Mouse (Mus musculus): ENCODE data around the gene Eya2. TPM values are rescaled to one million over a fixed set of nuclear protein-coding genes. Genes with fewer than 3 reads are reported as not detected.

Eya2 gene
- total and polyA plus RNA-seq, 3 experiments: not detected

DNA sequence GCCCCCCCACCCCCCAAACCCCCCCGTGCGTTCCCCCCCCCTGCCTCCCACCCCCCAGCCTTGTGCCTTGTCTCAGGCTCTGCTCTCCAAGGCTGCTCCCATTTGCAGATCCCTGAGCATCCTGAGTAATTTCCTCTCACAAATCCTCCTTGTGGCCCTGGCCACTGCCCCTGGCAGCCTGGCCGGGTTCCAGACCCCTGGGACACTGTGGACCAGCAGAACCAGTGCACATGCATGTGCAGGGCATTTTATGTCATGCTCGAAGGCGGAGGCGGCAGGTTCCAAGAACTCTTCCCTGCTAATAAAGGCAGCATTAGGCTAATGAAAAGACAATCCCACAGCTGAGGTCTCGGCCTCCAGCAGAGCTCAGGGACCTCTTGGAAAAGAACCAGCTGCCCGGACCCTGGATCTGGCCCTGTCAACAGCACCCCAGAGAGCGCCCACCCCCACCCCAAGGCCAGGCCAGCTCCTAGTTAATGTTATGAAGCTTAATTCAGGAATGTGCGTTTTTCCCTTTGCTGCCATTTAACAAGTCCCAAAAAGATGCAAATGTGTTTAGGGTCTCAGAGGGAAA lies 174.6 kb downstream of the Eya2 start:
- Histone ChIP-seq H3K36me3 (replicated peaks) (no peaks in the 10 kb centered on the region), H3K4me3 (ENCODE audit: low read depth, low read length) (no peak overlapping the region), H3K4me1 (ENCODE audit: insufficient read depth, low read depth, low read length) (no peaks in the 10 kb centered on the region), H3K27me3 (ENCODE audit: insufficient read depth, low read length) (peaks cover 6% of the 10 kb centered on the region; the same call in 1 of the 2 replicates), H3K9me3 (replicated peaks) (no peaks in the 10 kb centered on the region)
- TF ChIP-seq GATA1 (IDR thresholded peaks at IDR 0.05; ENCODE audit: borderline replicate concordance, low read length): no peak
- no peak for TF ChIP-seq GATA2 (IDR thresholded peaks at IDR 0.05; ENCODE audit: borderline replicate concordance, low read depth, low read length)
- no peak for TF ChIP-seq TAL1 (conservative IDR thresholded peaks at IDR 0.05; ENCODE audit: low read depth, low read length)
- TF ChIP-seq CTCF (IDR thresholded peaks at IDR 0.05; ENCODE audit: low read depth, low read length): no peak
- TF ChIP-seq POLR2AphosphoS5 (IDR thresholded peaks at IDR 0.05; ENCODE audit: insufficient replicate concordance, low read depth, low read length): no peak
- ATAC-seq (ENCODE audit: extremely low read depth, insufficient number of reproducible peaks, low FRiP score, poor library complexity, severe bottlenecking) (no peak), DNase-seq (ENCODE audit: low spot score) (no peak)

DNA sequence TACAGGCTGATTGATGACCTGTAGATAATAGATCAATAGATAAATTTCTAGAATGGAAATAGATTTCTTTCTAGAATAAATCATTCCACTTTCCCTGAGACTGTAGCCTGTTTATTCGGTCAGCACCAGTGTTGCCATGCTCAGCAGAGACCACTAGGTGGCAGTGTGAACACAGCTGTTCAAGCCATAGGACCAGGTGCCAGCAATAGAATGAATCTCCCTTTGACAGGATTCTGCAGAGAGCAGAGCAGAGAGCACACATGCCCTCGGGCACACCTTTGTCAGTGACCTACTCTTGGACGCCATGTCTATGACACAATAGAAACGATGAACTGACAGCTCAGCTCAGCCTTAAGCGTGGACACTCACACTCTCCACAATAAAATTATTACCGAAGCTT lies 184.1 kb downstream of the Eya2 start:
- H3K27me3 ChIP-seq (ENCODE audit: insufficient read depth, low read length): no peaks in the 10 kb centered on the region
- H3K4me3 ChIP-seq (ENCODE audit: low read depth, low read length): no peak overlapping the region
- H3K9me3 ChIP-seq (replicated peaks): no peaks in the 10 kb centered on the region
- ATAC-seq (ENCODE audit: extremely low read depth, insufficient number of reproducible peaks, low FRiP score, poor library complexity, severe bottlenecking) (peak; percentile 43; the same call in 1 of the 2 replicates), DNase-seq (ENCODE audit: low spot score) (peak; percentile 78)
- peaks cover 11% of the 10 kb centered on the region; the same call in 1 of the 2 replicates for H3K4me1 ChIP-seq (ENCODE audit: insufficient read depth, low read depth, low read length)
- H3K36me3 ChIP-seq (replicated peaks): peaks cover 35% of the 10 kb centered on the region
- TF ChIP-seq CTCF (IDR thresholded peaks at IDR 0.05; ENCODE audit: low read depth, low read length) (peak; percentile 96), GATA1 (IDR thresholded peaks at IDR 0.05; ENCODE audit: borderline replicate concordance, low read length) (no peak)

DNA sequence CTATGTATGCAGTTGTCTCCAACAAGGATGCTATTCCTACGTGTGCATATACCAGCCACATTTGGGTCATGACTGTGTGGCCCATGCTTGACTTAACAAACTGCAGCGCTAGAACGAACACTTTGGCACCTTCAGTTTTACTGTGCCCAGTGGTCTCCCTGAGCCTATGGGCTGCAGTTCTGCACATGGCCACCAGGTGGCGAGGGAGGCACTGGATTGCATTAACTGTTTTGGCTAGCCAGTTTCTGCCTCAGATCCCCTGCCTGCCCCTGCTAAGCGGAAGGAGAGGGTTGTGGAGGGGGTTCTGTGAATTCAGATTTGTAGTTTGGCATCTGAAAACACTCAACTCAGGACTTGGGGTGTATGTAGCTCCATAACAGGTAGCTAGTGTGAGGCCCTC lies 187.5 kb downstream of the Eya2 start:
- no peak overlapping the region for H3K4me3 ChIP-seq (ENCODE audit: low read depth, low read length)
- peaks cover 14% of the 10 kb centered on the region; the same call in 1 of the 2 replicates for H3K4me1 ChIP-seq (ENCODE audit: insufficient read depth, low read depth, low read length)
- ATAC-seq (ENCODE audit: extremely low read depth, insufficient number of reproducible peaks, low FRiP score, poor library complexity, severe bottlenecking) (peak; percentile 46; the same call in 1 of the 2 replicates), DNase-seq (ENCODE audit: low spot score) (peak; percentile 72)
- no peaks in the 10 kb centered on the region for H3K27me3 ChIP-seq (ENCODE audit: insufficient read depth, low read length)
- peaks cover 69% of the 10 kb centered on the region for H3K36me3 ChIP-seq (replicated peaks)
- TF ChIP-seq CTCF (IDR thresholded peaks at IDR 0.05; ENCODE audit: low read depth, low read length): peak; percentile 99
- TF ChIP-seq POLR2AphosphoS5 (IDR thresholded peaks at IDR 0.05; ENCODE audit: insufficient replicate concordance, low read depth, low read length): no peak
- no peak for TF ChIP-seq GATA2 (IDR thresholded peaks at IDR 0.05; ENCODE audit: borderline replicate concordance, low read depth, low read length)
- H3K9me3 ChIP-seq (replicated peaks): no peaks in the 10 kb centered on the region

DNA sequence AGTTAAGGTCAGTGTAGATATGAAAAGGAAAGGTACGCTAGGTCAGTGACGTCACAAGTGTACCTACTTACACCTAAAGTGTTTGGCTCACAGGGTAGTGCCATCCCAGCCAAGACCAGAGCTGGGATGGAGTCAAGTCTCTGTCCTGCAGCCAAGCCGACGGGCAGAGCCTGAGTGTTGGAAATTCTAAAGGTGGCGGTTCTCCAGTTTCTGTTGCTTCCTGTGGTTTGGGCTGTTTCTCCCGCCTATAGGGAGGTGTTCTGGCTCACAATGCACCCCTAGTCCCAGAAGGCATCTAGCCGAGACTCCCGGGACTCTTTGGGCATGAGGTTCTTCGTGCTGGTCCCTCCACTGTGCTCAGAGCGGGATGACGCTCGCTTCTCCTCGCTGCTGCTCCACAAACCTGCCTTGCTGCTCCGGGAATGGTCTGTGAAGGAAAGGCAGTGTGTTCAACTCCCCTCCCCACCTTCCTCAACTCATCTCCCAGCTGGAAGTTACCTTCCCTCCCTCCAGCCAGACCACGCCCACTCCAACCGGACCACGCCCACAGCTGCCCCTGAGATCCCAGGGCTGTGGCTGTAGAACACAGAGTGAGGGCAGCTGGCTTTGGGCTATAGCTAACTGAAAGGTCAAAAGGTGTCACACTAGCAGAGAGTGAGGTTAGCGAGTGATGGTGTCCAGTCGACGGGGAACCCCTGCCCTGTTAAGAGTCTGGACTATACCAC lies 190.6 kb downstream of the Eya2 start:
- DNase-seq (ENCODE audit: low spot score) (no peak), ATAC-seq (ENCODE audit: extremely low read depth, insufficient number of reproducible peaks, low FRiP score, poor library complexity, severe bottlenecking) (no peak)
- no peaks in the 10 kb centered on the region for H3K27me3 ChIP-seq (ENCODE audit: insufficient read depth, low read length)
- peaks cover 24% of the 10 kb centered on the region; the same call in 1 of the 2 replicates for H3K4me1 ChIP-seq (ENCODE audit: insufficient read depth, low read depth, low read length)
- TF ChIP-seq TAL1 (conservative IDR thresholded peaks at IDR 0.05; ENCODE audit: low read depth, low read length) (no peak), GATA1 (IDR thresholded peaks at IDR 0.05; ENCODE audit: borderline replicate concordance, low read length) (no peak), POLR2AphosphoS5 (IDR thresholded peaks at IDR 0.05; ENCODE audit: insufficient replicate concordance, low read depth, low read length) (no peak), CTCF (IDR thresholded peaks at IDR 0.05; ENCODE audit: low read depth, low read length) (no peak), GATA2 (IDR thresholded peaks at IDR 0.05; ENCODE audit: borderline replicate concordance, low read depth, low read length) (no peak)
- peaks cover 97% of the 10 kb centered on the region for H3K36me3 ChIP-seq (replicated peaks)
- H3K4me3 ChIP-seq (ENCODE audit: low read depth, low read length): no peak overlapping the region
- no peaks in the 10 kb centered on the region for H3K9me3 ChIP-seq (replicated peaks)

DNA sequence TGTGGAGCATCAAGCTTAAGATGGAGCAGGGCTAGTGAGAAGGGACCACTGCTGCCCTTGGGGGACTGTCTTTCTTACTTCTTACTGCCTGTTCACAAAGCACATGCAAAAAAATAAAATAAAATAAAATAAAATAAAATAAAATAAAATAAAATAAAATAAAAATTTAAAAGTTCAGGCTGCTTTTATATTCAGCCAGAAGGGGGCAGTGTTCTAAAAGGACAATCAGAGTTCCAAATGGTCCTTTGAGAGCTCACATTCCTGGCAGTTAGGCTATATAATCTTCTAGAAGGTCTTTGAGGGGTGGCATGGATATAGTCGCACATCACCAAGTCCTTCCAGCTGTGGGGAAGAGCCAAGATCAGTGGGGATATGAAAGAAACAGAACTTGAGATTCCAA lies 191.6 kb downstream of the Eya2 start:
- H3K4me1 ChIP-seq (ENCODE audit: insufficient read depth, low read depth, low read length): peaks cover 24% of the 10 kb centered on the region; the same call in 1 of the 2 replicates
- TF ChIP-seq TAL1 (conservative IDR thresholded peaks at IDR 0.05; ENCODE audit: low read depth, low read length) (no peak), GATA2 (IDR thresholded peaks at IDR 0.05; ENCODE audit: borderline replicate concordance, low read depth, low read length) (no peak), GATA1 (IDR thresholded peaks at IDR 0.05; ENCODE audit: borderline replicate concordance, low read length) (no peak), POLR2AphosphoS5 (IDR thresholded peaks at IDR 0.05; ENCODE audit: insufficient replicate concordance, low read depth, low read length) (no peak), CTCF (IDR thresholded peaks at IDR 0.05; ENCODE audit: low read depth, low read length) (no peak)

DNA sequence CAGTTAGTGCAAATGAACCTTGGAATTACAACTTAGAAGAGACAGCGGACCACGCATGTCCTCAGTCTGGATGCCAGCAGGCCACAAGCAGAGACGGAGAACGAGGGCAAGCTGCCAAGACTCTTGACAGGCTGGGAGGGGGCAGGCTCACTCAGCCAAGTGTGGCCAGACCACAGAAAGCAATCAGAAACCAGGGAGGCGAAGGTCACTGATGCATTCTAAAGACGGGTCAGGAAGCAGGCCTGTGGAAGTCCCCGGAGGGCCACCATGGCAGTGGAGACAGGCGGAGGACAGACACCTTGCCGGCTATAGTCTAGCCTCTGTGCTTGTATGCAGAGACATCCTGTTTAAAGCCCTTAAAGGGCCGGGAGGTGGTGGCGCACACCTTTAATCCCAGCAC lies 193.2 kb downstream of the Eya2 start:
- TF ChIP-seq CTCF (IDR thresholded peaks at IDR 0.05; ENCODE audit: low read depth, low read length) (no peak), TAL1 (conservative IDR thresholded peaks at IDR 0.05; ENCODE audit: low read depth, low read length) (no peak), POLR2AphosphoS5 (IDR thresholded peaks at IDR 0.05; ENCODE audit: insufficient replicate concordance, low read depth, low read length) (no peak), GATA1 (IDR thresholded peaks at IDR 0.05; ENCODE audit: borderline replicate concordance, low read length) (no peak), GATA2 (IDR thresholded peaks at IDR 0.05; ENCODE audit: borderline replicate concordance, low read depth, low read length) (no peak)
- no peak for DNase-seq (ENCODE audit: low spot score)
- peaks cover 20% of the 10 kb centered on the region for H3K4me1 ChIP-seq (ENCODE audit: insufficient read depth, low read depth, low read length)
- no peaks in the 10 kb centered on the region for H3K27me3 ChIP-seq (ENCODE audit: insufficient read depth, low read length)
- H3K9me3 ChIP-seq (replicated peaks): no peaks in the 10 kb centered on the region
- no peak overlapping the region for H3K4me3 ChIP-seq (ENCODE audit: low read depth, low read length)
- peaks cover 99% of the 10 kb centered on the region for H3K36me3 ChIP-seq (replicated peaks)
- ATAC-seq (ENCODE audit: extremely low read depth, insufficient number of reproducible peaks, low FRiP score, poor library complexity, severe bottlenecking): no peak

More for the DNA sequence above, 191.6 kb downstream of the Eya2 start:
- H3K27me3 ChIP-seq (ENCODE audit: insufficient read depth, low read length): no peaks in the 10 kb centered on the region
- H3K9me3 ChIP-seq (replicated peaks): no peaks in the 10 kb centered on the region
- H3K4me3 ChIP-seq (ENCODE audit: low read depth, low read length): no peak overlapping the region
- H3K36me3 ChIP-seq (replicated peaks): peaks cover 99% of the 10 kb centered on the region
- ATAC-seq (ENCODE audit: extremely low read depth, insufficient number of reproducible peaks, low FRiP score, poor library complexity, severe bottlenecking) (no peak), DNase-seq (ENCODE audit: low spot score) (no peak)

Measured in G1E (cell line).